8 mouse cellular contexts compared by ENCODE assay signal in the genomic region with DNA sequence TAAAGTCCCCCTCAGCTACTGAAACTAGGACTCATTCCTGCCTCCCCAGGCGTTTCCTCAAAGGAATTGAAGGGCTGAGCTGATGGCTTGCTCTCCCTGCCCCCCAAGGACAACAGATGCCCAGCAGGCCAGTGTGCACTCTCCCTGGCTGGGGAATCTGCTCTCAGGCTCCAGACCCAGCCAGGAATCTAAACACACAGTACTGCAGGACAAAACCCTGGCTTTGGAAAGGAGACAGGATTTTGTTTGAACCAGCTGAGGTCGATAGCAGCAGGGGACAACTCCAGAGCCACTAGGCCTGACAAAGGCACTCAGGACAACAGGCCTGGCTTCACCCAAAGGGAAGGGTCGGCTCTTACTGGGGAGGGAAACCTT. TPM values are rescaled to one million over a fixed set of nuclear protein-coding genes. Genes with fewer than 3 reads are reported as not detected.
DNase-seq lines count a peak whose midpoint lies in the region; ATAC-seq lines count a peak whose summit lies in the region.

No protein-coding gene starts in this region.

- no peak overlapping the region for H3K4me2 ChIP-seq in embryonic facial prominence, embryonic 14.5 days (ENCODE audit: low read depth, low read length)
- no peak overlapping the region for H3K4me2 ChIP-seq in hindbrain, embryonic 16.5 days (ENCODE audit: low read length)
- H3K4me2 ChIP-seq in liver, embryonic 13.5 days, result peak overlapping the region; percentile 95

- peaks cover 71% of the 10 kb centered on the region for H3K4me1 ChIP-seq in embryonic facial prominence, embryonic 14.5 days (ENCODE audit: control insufficient read depth, insufficient read depth, low read length)
- peaks cover 76% of the 10 kb centered on the region for H3K4me1 ChIP-seq in hindbrain, embryonic 16.5 days (ENCODE audit: control insufficient read depth, insufficient read depth, low read depth, low read length)
- peaks cover 94% of the 10 kb centered on the region for H3K4me1 ChIP-seq in liver, embryonic 13.5 days (replicated peaks)

- H3K27ac ChIP-seq in embryonic facial prominence, embryonic 14.5 days (replicated peaks; ENCODE audit: low read depth, low read length), result peak overlapping the region; percentile 99
- peak overlapping the region; percentile 100 for H3K27ac ChIP-seq in hindbrain, embryonic 16.5 days (ENCODE audit: low read depth, low read length)
- peak overlapping the region; percentile 100 for H3K27ac ChIP-seq in liver, embryonic 13.5 days

- no peak overlapping the region for H3K4me3 ChIP-seq in embryonic facial prominence, embryonic 14.5 days (ENCODE audit: low read depth, low read length)
- no peak overlapping the region for H3K4me3 ChIP-seq in hindbrain, embryonic 16.5 days (ENCODE audit: low read length)
- no peak overlapping the region for H3K4me3 ChIP-seq in liver, embryonic 13.5 days (replicated peaks)

- H3K9me3 ChIP-seq in embryonic facial prominence, embryonic 14.5 days (ENCODE audit: control insufficient read depth, low read length), result no peaks in the 10 kb centered on the region
- no peaks in the 10 kb centered on the region for H3K9me3 ChIP-seq in hindbrain, embryonic 16.5 days (ENCODE audit: control insufficient read depth, low read length)
- no peaks in the 10 kb centered on the region for H3K9me3 ChIP-seq in liver, embryonic 13.5 days (replicated peaks)

- H3K36me3 ChIP-seq in embryonic facial prominence, embryonic 14.5 days (ENCODE audit: control insufficient read depth, insufficient read depth, low read length), result no peaks in the 10 kb centered on the region
- H3K36me3 ChIP-seq in hindbrain, embryonic 16.5 days (ENCODE audit: control insufficient read depth, insufficient read depth, low read length), result no peaks in the 10 kb centered on the region
- H3K36me3 ChIP-seq in liver, embryonic 13.5 days, result peaks cover 7% of the 10 kb centered on the region

- H3K9ac ChIP-seq in embryonic facial prominence, embryonic 14.5 days (ENCODE audit: low read depth, low read length), result peak overlapping the region; percentile 63
- peak overlapping the region; percentile 52; the same call in 1 of the 2 replicates for H3K9ac ChIP-seq in hindbrain, embryonic 16.5 days (ENCODE audit: low read depth, low read length)
- H3K9ac ChIP-seq in liver, embryonic 13.5 days, result peak overlapping the region; percentile 92

- DNase-seq in heart, adult 11 months, result peak; percentile 96
- DNase-seq in heart, adult 9 months (ENCODE audit: low spot score in 2 of 2), result no peak
- DNase-seq in adrenal gland, postnatal 14 days, result peak; percentile 83
- no peak for DNase-seq in embryonic facial prominence, embryonic 14.5 days (ENCODE audit: low spot score)
- no peak for DNase-seq in liver, embryonic 13.5 days
- DNase-seq in yolk sac, embryonic 10.5 days (ENCODE audit: low spot score), result peak; percentile 81
- no peak for DNase-seq in spleen, postnatal 36 days (ENCODE audit: low spot score in 2 of 2)

- WGBS in embryonic facial prominence, embryonic 14.5 days, result 16% methylated on average over 3 of the region's 3 CpGs
- WGBS in hindbrain, embryonic 16.5 days, result 2% methylated on average over 3 of the region's 3 CpGs
- 39% methylated on average over 3 of the region's 3 CpGs for WGBS in liver, embryonic 13.5 days (ENCODE audit: insufficient replicate concordance)

- H3K27me3 ChIP-seq in embryonic facial prominence, embryonic 14.5 days (replicated peaks; ENCODE audit: control insufficient read depth, insufficient read depth, low read length), result no peaks in the 10 kb centered on the region
- no peaks in the 10 kb centered on the region for H3K27me3 ChIP-seq in hindbrain, embryonic 16.5 days (replicated peaks; ENCODE audit: control insufficient read depth, insufficient read depth, low read length)
- H3K27me3 ChIP-seq in liver, embryonic 13.5 days, result no peaks in the 10 kb centered on the region

- ATAC-seq in embryonic facial prominence, embryonic 14.5 days (ENCODE audit: low read depth), result no peak
- 0 out of 2 replicates have a peak, but pooled peaks have one; percentile 10 for ATAC-seq in hindbrain, embryonic 16.5 days
- no peak for ATAC-seq in liver, embryonic 13.5 days (ENCODE audit: low read depth)

RNA-seq across cellular contexts. Expression of gene Zmynd8, which starts 12.3 kb away (rescaled TPM):
- total RNA-seq in adrenal gland, postnatal 14 days (2021), result 45.8 and 59.2 TPM in 2 replicates
- polyA plus RNA-seq in embryonic facial prominence, embryonic 14.5 days (2014; fragmentation: Nextera tagmentation; extraction: Ambion mirVana), result 28.6 and 32.7 TPM in 2 replicates
- 64.3 and 66.4 TPM in 2 replicates for polyA plus RNA-seq in hindbrain, embryonic 16.5 days (2015; fragmentation: Nextera tagmentation; extraction: Ambion mirVana)
- polyA plus RNA-seq in liver, embryonic 13.5 days (2015; fragmentation: Nextera tagmentation; extraction: Ambion mirVana), result 26.5 and 28.3 TPM in 2 replicates

Comparison
In these comparisons a context has a peak if more than half of its experiments do, and no peak if none do; other contexts are left out.
1. DNase-seq: peak in heart, adult 11 months (single experiment), adrenal gland, postnatal 14 days (single experiment) and yolk sac, embryonic 10.5 days (single experiment); none in heart, adult 9 months (0 of 2), embryonic facial prominence, embryonic 14.5 days (single experiment), liver, embryonic 13.5 days (single experiment) and spleen, postnatal 36 days (0 of 2).
2. Peak in every context shown above with its lines, with median percentiles within 50 percentile points of each other: H3K27ac ChIP-seq and H3K9ac ChIP-seq.